Mouse (Mus musculus): ENCODE results near the gene Tle2. TPM values are rescaled to one million over a fixed set of nuclear protein-coding genes. Genes with fewer than 3 reads are reported as not detected.
A peak's percentile ranks its signal among the peaks of the same experiment; 100 is the strongest.

The Tle2 gene
- total RNA-seq, 2 experiments from 2014 or later: 15.3 to 17.1 TPM

- no peak for DNase-seq
Measured at GRCm38 (mm10) chr10:81553807-81554755, 20.3 kb upstream of the Tle2 start.

GRCm38 (mm10) chr10:81556282-81556681 is 18.1 kb upstream of the Tle2 start:
- DNase-seq: no peak

GRCm38 (mm10) chr10:81557491-81557890 is 16.9 kb upstream of the Tle2 start:
- DNase-seq: no peak

DNA sequence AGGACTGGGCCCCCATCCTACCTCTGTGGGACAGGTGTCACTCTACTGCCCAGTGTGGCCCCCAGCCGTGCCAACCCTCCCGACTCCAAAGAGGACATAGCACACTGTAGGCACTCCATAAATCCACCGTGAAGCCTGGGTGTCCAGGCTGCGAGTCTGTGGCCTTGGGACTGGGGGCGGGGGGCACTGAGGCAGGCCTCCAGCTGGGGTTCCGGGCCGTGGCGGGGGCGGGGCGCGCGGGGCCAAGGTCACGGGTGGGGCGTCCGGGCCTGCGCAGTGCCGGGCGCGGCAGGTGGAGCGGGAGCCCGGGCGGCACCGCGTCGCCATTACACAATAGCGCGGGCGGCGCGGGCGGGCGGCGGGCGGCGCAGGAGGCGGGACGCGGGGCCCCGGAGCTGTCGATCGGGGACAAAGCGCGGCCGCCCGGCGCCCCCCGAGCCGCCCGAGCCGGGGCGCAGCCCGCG is 15.2 kb upstream of the Tle2 start, which contains the start of gene Aes:
Gene Aes (plus strand): TSS at position 326 of the 464 bp plus-strand sequence.
- peak; percentile 85 for DNase-seq

DNA sequence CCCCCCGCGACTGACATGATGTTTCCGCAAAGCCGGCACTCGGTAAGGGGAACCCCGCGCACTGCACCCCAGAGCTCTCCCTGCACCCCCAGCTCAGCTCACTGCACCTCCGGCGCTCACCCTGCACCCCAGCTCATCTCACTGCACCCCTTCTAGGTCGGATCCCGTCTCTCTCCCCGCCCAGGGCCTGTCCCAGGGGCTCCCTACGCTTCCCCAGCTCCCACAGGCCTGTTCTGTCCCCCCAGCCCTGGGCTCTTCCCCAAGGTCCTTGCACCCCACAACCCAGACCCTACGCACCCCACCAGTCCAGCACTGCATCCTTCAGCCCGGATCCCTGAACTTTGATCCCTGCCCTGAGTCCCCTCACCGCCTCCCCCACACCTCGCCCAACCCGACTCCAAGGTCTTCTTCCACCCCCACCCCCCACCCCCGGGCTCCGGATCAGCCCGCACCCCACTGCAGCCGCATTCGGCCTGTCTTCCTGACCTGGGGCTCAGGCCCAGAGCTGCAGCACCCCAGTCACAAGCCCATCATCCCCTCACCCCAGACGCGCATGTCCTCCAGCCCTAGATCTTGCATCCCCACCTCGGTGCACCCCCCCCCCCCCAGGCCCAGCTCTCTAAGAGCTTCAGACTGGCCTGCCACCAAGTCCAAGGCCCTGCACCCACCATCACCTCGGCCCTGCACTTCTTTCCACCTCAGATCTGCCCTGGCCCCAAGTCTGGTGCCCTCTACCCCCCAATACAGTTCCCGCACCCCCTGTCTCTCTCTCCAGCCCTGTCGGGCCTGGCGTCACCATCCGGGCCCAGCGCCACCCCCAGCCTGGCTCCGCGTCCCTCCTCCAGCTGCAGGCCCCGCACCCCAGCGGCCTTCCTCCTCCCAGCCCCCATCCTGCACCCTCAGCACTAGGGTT is 14.5 kb upstream of the Tle2 start:
- peak; percentile 79 for DNase-seq

DNA sequence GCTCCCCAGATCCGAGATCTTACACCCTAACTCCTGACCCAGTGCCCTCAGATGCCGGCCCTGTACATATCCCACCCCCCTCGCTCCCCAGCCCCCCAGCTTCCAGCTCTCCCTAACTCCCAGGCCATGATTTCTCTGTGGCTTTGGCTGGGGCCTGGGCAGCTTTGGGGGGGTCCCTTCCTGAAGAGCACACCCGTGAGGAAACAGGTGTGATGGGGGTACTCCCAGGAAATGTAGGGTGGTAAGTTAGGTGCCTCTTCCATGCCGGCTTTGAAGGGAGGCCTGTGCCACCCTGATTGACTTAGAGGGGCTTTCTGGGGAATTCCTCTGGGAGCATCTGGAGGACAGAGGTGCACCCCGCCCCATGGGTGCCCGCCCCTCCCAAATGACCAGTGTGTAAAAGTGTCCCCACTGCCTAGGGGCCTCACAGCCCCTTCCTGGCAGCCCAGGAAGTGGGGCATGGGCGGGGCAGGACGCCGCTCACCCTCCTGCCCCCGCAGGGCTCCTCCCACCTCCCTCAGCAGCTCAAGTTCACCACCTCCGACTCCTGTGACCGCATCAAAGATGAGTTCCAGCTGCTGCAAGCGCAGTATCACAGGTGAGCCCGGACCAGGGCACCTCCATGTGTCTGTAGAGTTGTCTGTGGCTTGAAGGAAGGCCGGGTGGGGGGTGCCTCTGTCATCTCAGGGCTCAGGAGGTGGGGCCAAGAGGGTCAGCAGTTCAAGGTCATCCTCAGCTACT is 13.5 kb upstream of the Tle2 start:
- DNase-seq: peak; percentile 50

GRCm38 (mm10) chr10:81562411-81562810 is 11.9 kb upstream of the Tle2 start:
- DNase-seq: no peak

GRCm38 (mm10) chr10:81563481-81563880 is 10.9 kb upstream of the Tle2 start:
- DNase-seq: no peak

GRCm38 (mm10) chr10:81564216-81564615 is 10.1 kb upstream of the Tle2 start:
- DNase-seq: peak; percentile 74

GRCm38 (mm10) chr10:81564734-81565133 is 9.6 kb upstream of the Tle2 start:
- DNase-seq: peak; percentile 69

- no peak for DNase-seq
Measured at GRCm38 (mm10) chr10:81565257-81566228, 8.8 kb upstream of the Tle2 start.

DNA sequence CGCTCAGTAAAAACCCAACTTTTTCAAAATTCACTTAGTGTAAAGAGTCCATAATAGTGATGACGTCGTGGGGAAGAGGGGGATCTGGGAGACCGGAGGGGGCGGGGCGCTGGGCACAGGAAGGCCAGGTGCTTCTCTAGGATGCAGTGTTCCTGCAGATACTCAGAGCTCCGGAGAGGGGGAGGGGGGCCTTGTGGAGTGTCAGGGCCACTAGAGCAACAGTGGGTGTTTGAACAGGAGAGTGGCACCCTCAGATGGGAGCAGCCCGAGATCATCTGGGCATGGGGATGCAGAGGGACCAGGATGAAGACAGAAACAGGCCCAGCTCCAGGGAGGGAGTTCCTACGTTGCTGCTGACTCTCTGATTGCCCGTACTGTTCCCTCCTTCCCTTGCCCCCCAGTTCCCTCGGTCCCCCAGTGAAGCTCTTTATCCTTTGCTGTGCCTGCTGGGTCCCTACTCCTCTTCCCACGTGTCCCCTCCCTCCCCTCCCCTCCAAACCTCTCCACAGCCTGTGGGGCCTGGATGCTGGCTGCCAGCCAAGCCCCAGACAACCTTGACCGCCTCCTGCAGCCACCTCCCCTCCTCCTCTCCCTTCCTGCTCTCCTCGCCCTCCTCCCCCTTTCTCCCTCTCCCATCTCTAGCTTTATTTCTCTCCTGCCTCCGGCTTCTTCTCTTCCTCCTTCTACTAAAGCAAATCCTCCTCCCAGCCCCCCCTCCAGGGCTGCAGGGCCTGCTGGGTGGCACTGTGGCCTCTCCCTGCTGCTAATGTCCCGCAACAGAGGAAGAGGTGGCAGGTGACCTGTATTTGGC is 5.8 kb upstream of the Tle2 start:
- DNase-seq: peak; percentile 77

GRCm38 (mm10) chr10:81569507-81570237 is 4.7 kb upstream of the Tle2 start:
- DNase-seq: no peak

- no peak for DNase-seq
Measured at GRCm38 (mm10) chr10:81570238-81570800, 4.0 kb upstream of the Tle2 start.

DNA sequence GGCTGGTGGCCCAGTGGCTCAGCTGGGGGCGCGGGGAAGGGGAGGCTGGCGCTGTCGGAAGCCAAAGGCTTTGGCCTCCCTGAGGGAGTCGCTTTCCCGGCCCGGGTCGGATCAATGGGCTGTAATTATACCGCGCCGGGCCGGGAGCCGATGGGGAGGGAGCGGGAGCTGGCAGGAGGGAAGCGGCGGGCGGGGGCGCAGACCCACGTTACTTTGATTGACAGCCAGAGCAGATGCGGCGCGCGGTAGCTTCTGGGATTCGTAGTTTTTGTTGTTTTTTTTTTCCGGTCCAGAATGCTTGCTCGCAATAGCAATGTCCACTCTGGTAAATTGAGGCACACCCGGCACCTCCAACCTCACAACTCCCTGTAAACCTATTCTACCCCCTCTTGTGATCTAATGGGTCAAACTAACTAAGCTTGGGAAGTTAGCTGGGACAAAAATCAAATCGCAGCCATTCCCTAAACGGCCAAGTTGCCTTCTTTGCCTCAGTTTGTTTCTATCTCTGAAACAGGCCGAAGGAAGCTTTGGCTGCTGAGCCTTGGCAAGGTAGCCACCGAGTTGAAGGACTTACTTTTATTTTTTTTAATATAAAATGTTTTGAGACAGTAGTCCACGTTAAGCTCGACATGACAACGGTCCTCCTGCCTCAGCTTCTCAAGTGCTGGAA is 3.4 kb upstream of the Tle2 start:
- DNase-seq: peak; percentile 97

GRCm38 (mm10) chr10:81571501-81571876 is 2.9 kb upstream of the Tle2 start:
- DNase-seq: peak; percentile 99

GRCm38 (mm10) chr10:81572133-81572671 is 2.2 kb upstream of the Tle2 start:
- DNase-seq: no peak

DNA sequence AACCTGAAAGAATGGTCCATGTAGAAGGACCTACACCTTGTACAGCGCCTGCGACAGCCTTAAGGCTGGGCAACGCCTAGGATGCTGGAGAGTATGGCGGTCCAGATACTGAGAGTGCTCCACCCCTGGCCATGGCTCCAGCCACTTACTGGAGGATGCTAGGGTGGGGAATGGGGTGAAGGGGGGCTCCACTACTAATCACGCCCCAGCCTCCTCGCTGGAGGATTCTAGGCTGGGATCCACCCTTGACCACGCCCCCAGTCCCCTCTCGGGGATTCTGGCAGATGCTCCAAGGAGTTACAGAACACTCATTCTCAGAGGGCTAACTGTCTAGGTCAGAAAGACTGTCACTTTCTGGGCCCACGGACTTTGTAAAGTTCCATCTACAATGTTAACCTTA is 1.4 kb upstream of the Tle2 start:
- peak; percentile 60 for DNase-seq

Measured in heart, postnatal 4 days (tissue).